Mouse (Mus musculus) neural tube, embryonic 11.5 days (tissue): ENCODE results near the gene Gm35549. TPM values are rescaled to one million over a fixed set of nuclear protein-coding genes. Genes with fewer than 3 reads are reported as not detected.

Experiments
- ATAC-seq: fragments of 200-750 bp; cut with Nextera tagmentation; 2 replicates; pipeline ENCODE4 v1.8.0; 2017; ENCODE audit warnings: moderate number of reproducible peaks, mild to moderate bottlenecking, moderate TSS enrichment, moderate library complexity; ENCODE audit not compliant: insufficient read depth, low FRiP score, low TSS enrichment
- DNase-seq: peaks from one replicate; pipeline ENCODE4 v3.0.0-alpha.2; 2015; ENCODE audit warnings: low spot score
- H3K27ac ChIP-seq: fragments of 300-500 bp; sonication (generic); 2 replicates; pipeline ENCODE4 v1.5.1; 2014; ENCODE audit warnings: low read depth, mild to moderate bottlenecking, low read length
- H3K27me3 ChIP-seq: fragments of 300-500 bp; sonication (generic); 2 replicates; pipeline ENCODE4 v1.6.1; 2014; ENCODE audit warnings: mild to moderate bottlenecking, low read length, mixed read lengths; ENCODE audit not compliant: control insufficient read depth, insufficient read depth
- H3K36me3 ChIP-seq: fragments of 300-500 bp; sonication (generic); 2 replicates; pipeline ENCODE4 v1.6.1; 2014; ENCODE audit warnings: mild to moderate bottlenecking, low read length, moderate library complexity, mixed read lengths; ENCODE audit not compliant: control insufficient read depth, insufficient read depth
- H3K4me1 ChIP-seq: fragments of 300-500 bp; sonication (generic); 2 replicates; pipeline ENCODE4 v1.6.1; 2014; ENCODE audit warnings: low read length, mixed read lengths; ENCODE audit not compliant: control insufficient read depth, insufficient read depth
- H3K4me2 ChIP-seq: fragments of 300-500 bp; sonication (generic); 2 replicates; pipeline ENCODE4 v1.6.1; 2014; ENCODE audit warnings: low read depth, mild to moderate bottlenecking, moderate library complexity
- H3K4me3 ChIP-seq: fragments of 300-500 bp; sonication (generic); 2 replicates; pipeline ENCODE4 v1.5.1; 2014; ENCODE audit warnings: low read depth, low read length
- H3K9ac ChIP-seq: fragments of 300-500 bp; sonication (generic); 2 replicates; pipeline ENCODE4 v1.6.1; 2014; ENCODE audit warnings: mild to moderate bottlenecking, low read length
- H3K9me3 ChIP-seq: fragments of 300-500 bp; sonication (generic); 2 replicates; pipeline ENCODE4 v1.6.1; 2016; ENCODE audit warnings: low read length; ENCODE audit not compliant: control insufficient read depth
- WGBS: fragments of 180-500 bp; shearing (Covaris S2); extraction: QIAGEN DNeasy Blood & Tissue Kit; methylation state at CpG from one replicate; pipeline ENCODE4 v1.1.7; 2014; 5-methylcytosine and 5-hydroxymethylcytosine counted together
- polyA plus RNA-seq: library from polyadenylated mRNA; unstranded; fragments of >200 nt; fragmentation: Nextera tagmentation; extraction: Ambion mirVana; gene quantifications from 2 replicates; pipeline ENCODE4 v1.2.1, GENCODE M21; 2014

Gene Gm35549
- polyA plus RNA-seq, result 0.40 TPM in 1 of 2 replicates, not detected in the other

- H3K4me3 ChIP-seq, result no peak within 1 kb of the TSS
- WGBS, result 83% methylated on average over 3 of the region's 3 CpGs
- ATAC-seq (no peak), DNase-seq (no peak)
- H3K9ac ChIP-seq, result no peak within 1 kb of the TSS
- no peaks in the 10 kb centered on the region for H3K36me3 ChIP-seq
- no peaks in the 10 kb centered on the region for H3K9me3 ChIP-seq
- H3K27me3 ChIP-seq, result no peaks in the 10 kb centered on the region
- H3K27ac ChIP-seq, result no peak within 1 kb of the TSS
- no peaks in the 10 kb centered on the region for H3K4me1 ChIP-seq
- no peak within 1 kb of the TSS for H3K4me2 ChIP-seq
Observed at GRCm38 (mm10) chr9:122843760-122844159, at the start of gene Gm35549. Gene Gm35549 (minus strand): TSS chr9:122844035.

GRCm38 (mm10) chr9:122886372-122887179, 42.7 kb upstream of the Gm35549 start:
- Histone ChIP-seq H3K27me3 (no peaks in the 10 kb centered on the region), H3K4me1 (peaks cover 3% of the 10 kb centered on the region; the same call in 1 of the 2 replicates), H3K36me3 (no peaks in the 10 kb centered on the region), H3K27ac (no peak overlapping the region), H3K4me2 (peak overlapping the region; percentile 54), H3K9me3 (no peaks in the 10 kb centered on the region), H3K4me3 (peak overlapping the region; percentile 77), H3K9ac (peak overlapping the region; percentile 64)
- ATAC-seq (peak; percentile 83), DNase-seq (peak; percentile 71)
- WGBS, result 6% methylated on average over 54 of the region's 54 CpGs

- WGBS, result 90% methylated on average over 3 of the region's 3 CpGs
- Histone ChIP-seq H3K4me3 (peak within 1 kb of the TSS; percentile 77; the same call in 1 of the 2 replicates), H3K4me1 (peaks cover 3% of the 10 kb centered on the region; the same call in 1 of the 2 replicates), H3K27ac (no peak within 1 kb of the TSS), H3K9ac (peak within 1 kb of the TSS; percentile 64; the same call in 1 of the 2 replicates), H3K27me3 (no peaks in the 10 kb centered on the region), H3K9me3 (no peaks in the 10 kb centered on the region), H3K36me3 (no peaks in the 10 kb centered on the region), H3K4me2 (peak within 1 kb of the TSS; percentile 54)
- DNase-seq (no peak), ATAC-seq (no peak)
Observed at GRCm38 (mm10) chr9:122885385-122885784, 41.5 kb upstream of the Gm35549 start, which contains the start of gene Zkscan7. Gene Zkscan7 (plus strand): TSS chr9:122885685.

GRCm38 (mm10) chr9:122875145-122875544, 31.3 kb upstream of the Gm35549 start:
- H3K9ac ChIP-seq, result no peak overlapping the region
- no peak overlapping the region for H3K4me3 ChIP-seq
- H3K27me3 ChIP-seq, result no peaks in the 10 kb centered on the region
- H3K9me3 ChIP-seq, result no peaks in the 10 kb centered on the region
- H3K4me2 ChIP-seq, result no peak overlapping the region
- no peaks in the 10 kb centered on the region for H3K4me1 ChIP-seq
- no peaks in the 10 kb centered on the region for H3K36me3 ChIP-seq
- 93% methylated on average over 2 of the region's 2 CpGs for WGBS
- no peak for DNase-seq
- ATAC-seq, result no peak
- no peak overlapping the region for H3K27ac ChIP-seq

GRCm38 (mm10) chr9:122874653-122875052, 30.8 kb upstream of the Gm35549 start:
- 69% methylated on average over 1 of the region's 1 CpGs for WGBS
- ATAC-seq, result no peak

GRCm38 (mm10) chr9:122872595-122872994, 28.8 kb upstream of the Gm35549 start:
- ATAC-seq, result no peak
- WGBS, result 88% methylated on average over 4 of the region's 4 CpGs

More at GRCm38 (mm10) chr9:122874653-122875052, 30.8 kb upstream of the Gm35549 start:
- H3K4me1 ChIP-seq, result no peaks in the 10 kb centered on the region
- no peaks in the 10 kb centered on the region for H3K27me3 ChIP-seq
- H3K9me3 ChIP-seq, result no peaks in the 10 kb centered on the region
- DNase-seq, result no peak
- no peak overlapping the region for H3K27ac ChIP-seq
- H3K9ac ChIP-seq, result no peak overlapping the region
- no peaks in the 10 kb centered on the region for H3K36me3 ChIP-seq
- no peak overlapping the region for H3K4me2 ChIP-seq
- no peak overlapping the region for H3K4me3 ChIP-seq

GRCm38 (mm10) chr9:122866192-122866591, 22.4 kb upstream of the Gm35549 start:
- peak overlapping the region; percentile 93; the same call in 1 of the 2 replicates for H3K9ac ChIP-seq
- 95% methylated on average over 4 of the region's 4 CpGs for WGBS
- H3K4me1 ChIP-seq, result peaks cover 7% of the 10 kb centered on the region; the same call in 1 of the 2 replicates
- no peaks in the 10 kb centered on the region for H3K27me3 ChIP-seq
- no peaks in the 10 kb centered on the region; the same call in 1 of the 2 replicates for H3K9me3 ChIP-seq
- H3K4me2 ChIP-seq, result 0 out of 2 replicates have a peak overlapping the region, but pooled peaks have one; percentile 28
- ATAC-seq (0 out of 2 replicates have a peak, but pooled peaks have one; percentile 16), DNase-seq (no peak)
- H3K4me3 ChIP-seq, result peak overlapping the region; percentile 84; the same call in 1 of the 2 replicates
- no peak overlapping the region for H3K27ac ChIP-seq
- H3K36me3 ChIP-seq, result peaks cover 11% of the 10 kb centered on the region

More at GRCm38 (mm10) chr9:122872595-122872994, 28.8 kb upstream of the Gm35549 start:
- Histone ChIP-seq H3K4me2 (no peak overlapping the region), H3K9ac (no peak overlapping the region), H3K36me3 (no peaks in the 10 kb centered on the region), H3K27ac (no peak overlapping the region), H3K27me3 (no peaks in the 10 kb centered on the region), H3K4me3 (no peak overlapping the region), H3K9me3 (no peaks in the 10 kb centered on the region), H3K4me1 (no peaks in the 10 kb centered on the region)
- no peak for DNase-seq

- Histone ChIP-seq H3K9me3 (peaks cover 3% of the 10 kb centered on the region; the same call in 1 of the 2 replicates), H3K27me3 (no peaks in the 10 kb centered on the region), H3K36me3 (peaks cover 16% of the 10 kb centered on the region), H3K4me3 (peak within 1 kb of the TSS; percentile 84), H3K4me1 (peaks cover 7% of the 10 kb centered on the region; the same call in 1 of the 2 replicates), H3K9ac (peak within 1 kb of the TSS; percentile 93), H3K27ac (peak within 1 kb of the TSS; percentile 62; the same call in 1 of the 2 replicates), H3K4me2 (peak within 1 kb of the TSS; percentile 56)
- peak; percentile 87 for ATAC-seq
- under 1% methylated on average over 34 of the region's 34 CpGs for WGBS
- DNase-seq, result peak; percentile 89
Observed at GRCm38 (mm10) chr9:122865697-122866166, 21.9 kb upstream of the Gm35549 start, which contains the start of gene Zfp445. Gene Zfp445 (minus strand): TSS chr9:122866006.
